Mouse (Mus musculus) bone marrow, adult 2 months (tissue): Measurements from ENCODE around the gene Krtap5-3.

Experiments used
- CTCF ChIP-seq: fragments of 200-500 bp; IDR thresholded peaks from 2 replicates; pipeline ENCODE4 v1.5.1; 2011; ENCODE audit warnings: low read length, control low read depth; ENCODE audit not compliant: control insufficient read depth, insufficient read depth
- POLR2A ChIP-seq: fragments of 200-500 bp; IDR thresholded peaks from 2 replicates; pipeline ENCODE4 v1.6.1; 2011; ENCODE audit warnings: low read depth, mild to moderate bottlenecking, control low read depth, low read length, borderline replicate concordance; ENCODE audit not compliant: control insufficient read depth

DNA sequence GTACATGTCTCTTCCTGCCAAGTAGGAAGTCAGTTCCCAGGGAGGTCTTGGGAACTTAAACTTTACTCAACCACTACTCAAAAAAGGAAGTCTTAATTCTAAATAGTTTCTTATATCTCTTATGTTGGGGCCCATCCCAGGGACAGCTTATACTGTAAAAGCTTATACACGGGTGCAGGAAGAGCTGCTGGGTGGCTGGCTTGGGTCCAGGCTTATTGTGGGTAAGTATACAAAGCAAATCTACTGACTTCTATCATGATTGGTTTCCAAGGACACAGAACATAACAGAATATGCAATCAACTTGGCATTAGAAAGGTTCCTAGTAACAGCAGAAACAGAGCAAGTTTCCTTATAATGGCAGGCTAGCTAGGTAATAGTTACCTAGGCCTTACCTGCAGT is 45.9 kb upstream of the Krtap5-3 start:
- TF ChIP-seq CTCF (no peak), POLR2A (no peak)
